Mouse (Mus musculus) liver, adult 2 months (tissue): ENCODE measurements around the gene Xrn2.

ENCODE experiments used
- CTCF ChIP-seq: fragments of 200-500 bp; IDR thresholded peaks from 2 replicates; pipeline ENCODE4 v1.5.1; 2011; ENCODE audit warnings: low read depth, low read length, control low read depth
- POLR2A ChIP-seq: fragments of 200-500 bp; IDR thresholded peaks from 2 replicates; pipeline ENCODE4 v1.6.1; 2011; ENCODE audit warnings: low read length, control low read depth; ENCODE audit not compliant: insufficient read depth; ENCODE audit errors: extremely low read depth

- no peak for TF ChIP-seq CTCF
- TF ChIP-seq POLR2A, result no peak
Measured at GRCm38 (mm10) chr2:147053229-147053892, 40.6 kb downstream of the Xrn2 start.
